Mouse (Mus musculus) E14TG2a.4 (cell line): ENCODE measurements around the gene Nrp2.

Source experiments
- H3K27me3 ChIP-seq: 2 replicates; pipeline ENCODE4 v1.6.1; 2014; ENCODE audit warnings: low read length, control low read depth; ENCODE audit not compliant: insufficient read depth
- H3K36me3 ChIP-seq: 2 replicates; pipeline ENCODE4 v1.6.1; 2014; ENCODE audit warnings: low read length, control low read depth; ENCODE audit not compliant: insufficient read depth
- H3K4me1 ChIP-seq: replicated peaks from 2 replicates; pipeline ENCODE4 v1.6.1; 2014; ENCODE audit warnings: low read depth, low read length, control low read depth
- H3K4me3 ChIP-seq: replicated peaks from 2 replicates; pipeline ENCODE4 v1.5.1; 2014; ENCODE audit warnings: mild to moderate bottlenecking, low read length
- H3K9me3 ChIP-seq: 2 replicates; pipeline ENCODE4 v1.6.1; 2014; ENCODE audit warnings: low read length, control low read depth
- CTCF ChIP-seq: conservative IDR thresholded peaks from 2 replicates; pipeline ENCODE4 v1.5.1; 2014; ENCODE audit warnings: low read length
- NANOG ChIP-seq: IDR thresholded peaks from 2 replicates; pipeline ENCODE4 v1.6.1; 2014; ENCODE audit warnings: borderline replicate concordance, low read length, mixed read lengths
- POU5F1 ChIP-seq: IDR thresholded peaks from 2 replicates; pipeline ENCODE4 v1.6.1; 2014; ENCODE audit warnings: low read length, borderline replicate concordance

The Nrp2 gene

GRCm38 (mm10) chr1:62750408-62751008 is 47.4 kb downstream of the Nrp2 start:
- Histone ChIP-seq H3K4me1 (peaks cover 51% of the 10 kb centered on the region), H3K4me3 (no peak overlapping the region), H3K36me3 (peaks cover 47% of the 10 kb centered on the region), H3K27me3 (peaks cover 9% of the 10 kb centered on the region; the same call in 1 of the 2 replicates), H3K9me3 (no peaks in the 10 kb centered on the region)
- TF ChIP-seq CTCF, result no peak
- TF ChIP-seq NANOG, result no peak
- TF ChIP-seq POU5F1, result no peak

GRCm38 (mm10) chr1:62751011-62752006 is 48.2 kb downstream of the Nrp2 start:
- Histone ChIP-seq H3K9me3 (no peaks in the 10 kb centered on the region), H3K4me3 (no peak overlapping the region), H3K4me1 (peaks cover 51% of the 10 kb centered on the region), H3K27me3 (peaks cover 9% of the 10 kb centered on the region; the same call in 1 of the 2 replicates), H3K36me3 (peaks cover 39% of the 10 kb centered on the region)
- no peak for TF ChIP-seq NANOG
- no peak for TF ChIP-seq CTCF
- no peak for TF ChIP-seq POU5F1

GRCm38 (mm10) chr1:62752055-62752454 is 49.0 kb downstream of the Nrp2 start:
- H3K4me3 ChIP-seq, result no peak overlapping the region
- H3K27me3 ChIP-seq, result peaks cover 9% of the 10 kb centered on the region; the same call in 1 of the 2 replicates
- H3K9me3 ChIP-seq, result no peaks in the 10 kb centered on the region
- peaks cover 35% of the 10 kb centered on the region for H3K36me3 ChIP-seq
- TF ChIP-seq POU5F1 (no peak), CTCF (no peak), NANOG (no peak)
- H3K4me1 ChIP-seq, result peaks cover 51% of the 10 kb centered on the region

GRCm38 (mm10) chr1:62752661-62753333 is 49.7 kb downstream of the Nrp2 start:
- TF ChIP-seq POU5F1, result no peak
- no peak for TF ChIP-seq NANOG
- no peak for TF ChIP-seq CTCF
- peaks cover 9% of the 10 kb centered on the region; the same call in 1 of the 2 replicates for H3K27me3 ChIP-seq

GRCm38 (mm10) chr1:62754066-62754835 is 51.2 kb downstream of the Nrp2 start:
- peaks cover 47% of the 10 kb centered on the region for H3K4me1 ChIP-seq
- H3K4me3 ChIP-seq, result no peak overlapping the region
- H3K36me3 ChIP-seq, result peaks cover 15% of the 10 kb centered on the region
- TF ChIP-seq CTCF (no peak), POU5F1 (no peak), NANOG (no peak)
- H3K27me3 ChIP-seq, result peaks cover 9% of the 10 kb centered on the region; the same call in 1 of the 2 replicates
- H3K9me3 ChIP-seq, result no peaks in the 10 kb centered on the region

More at GRCm38 (mm10) chr1:62752661-62753333, 49.7 kb downstream of the Nrp2 start:
- Histone ChIP-seq H3K4me1 (peaks cover 51% of the 10 kb centered on the region), H3K4me3 (no peak overlapping the region), H3K36me3 (peaks cover 28% of the 10 kb centered on the region), H3K9me3 (no peaks in the 10 kb centered on the region)

- Histone ChIP-seq H3K9me3 (peaks cover 4% of the 10 kb centered on the region; the same call in 1 of the 2 replicates), H3K4me3 (peak overlapping the region; percentile 60; the same call in 1 of the 2 replicates), H3K27me3 (no peaks in the 10 kb centered on the region), H3K4me1 (peaks cover 43% of the 10 kb centered on the region), H3K36me3 (peaks cover 25% of the 10 kb centered on the region)
- TF ChIP-seq CTCF, result no peak
- no peak for TF ChIP-seq NANOG
- no peak for TF ChIP-seq POU5F1
Observed at GRCm38 (mm10) chr1:62760086-62760485, 57.0 kb downstream of the Nrp2 start.

- Histone ChIP-seq H3K36me3 (peaks cover 25% of the 10 kb centered on the region), H3K9me3 (peaks cover 4% of the 10 kb centered on the region; the same call in 1 of the 2 replicates), H3K27me3 (no peaks in the 10 kb centered on the region), H3K4me3 (peak overlapping the region; percentile 60), H3K4me1 (peaks cover 48% of the 10 kb centered on the region)
- no peak for TF ChIP-seq POU5F1
- TF ChIP-seq NANOG, result no peak
- no peak for TF ChIP-seq CTCF
Observed at GRCm38 (mm10) chr1:62760565-62760964, 57.5 kb downstream of the Nrp2 start.

GRCm38 (mm10) chr1:62763779-62764178 is 60.7 kb downstream of the Nrp2 start:
- H3K4me3 ChIP-seq, result no peak overlapping the region

More at GRCm38 (mm10) chr1:62763779-62764178, 60.7 kb downstream of the Nrp2 start:
- H3K9me3 ChIP-seq, result peaks cover 4% of the 10 kb centered on the region; the same call in 1 of the 2 replicates
- peaks cover 76% of the 10 kb centered on the region for H3K4me1 ChIP-seq
- H3K36me3 ChIP-seq, result peaks cover 21% of the 10 kb centered on the region
- TF ChIP-seq POU5F1 (no peak), NANOG (no peak), CTCF (no peak)
- H3K27me3 ChIP-seq, result no peaks in the 10 kb centered on the region
